Mouse (Mus musculus) thymus, adult 2 months (tissue): Measurements from ENCODE around the gene Rgs6.

Experiments used
- CTCF ChIP-seq: fragments of 200-500 bp; IDR thresholded peaks from 2 replicates; pipeline ENCODE4 v1.5.1; 2012; ENCODE audit warnings: mild to moderate bottlenecking, control low read depth, low read length, moderate library complexity, borderline replicate concordance; ENCODE audit not compliant: control insufficient read depth, poor library complexity, insufficient read depth; ENCODE audit errors: extremely low read depth
- POLR2A ChIP-seq: fragments of 200-500 bp; IDR thresholded peaks from 2 replicates; pipeline ENCODE4 v1.6.1; 2012; ENCODE audit warnings: mild to moderate bottlenecking, low read length, control low read depth, moderate library complexity; ENCODE audit not compliant: control insufficient read depth, poor library complexity, insufficient read depth; ENCODE audit errors: extremely low read depth

- TF ChIP-seq POLR2A (no peak), CTCF (no peak)
Measured at GRCm38 (mm10) chr12:83043980-83044620, 456.0 kb downstream of the Rgs6 start.
